Mouse (Mus musculus) cortical plate, adult 2 months (tissue): ENCODE data around the gene Samm50. TPM values are rescaled to one million over a fixed set of nuclear protein-coding genes. Genes with fewer than 3 reads are reported as not detected.

Experiments used
- H3K27ac ChIP-seq: fragments of 200-500 bp; 2 replicates; pipeline ENCODE4 v1.5.1; 2012; ENCODE audit warnings: low read length, control low read depth, inconsistent platforms; ENCODE audit not compliant: insufficient read depth
- H3K4me1 ChIP-seq: fragments of 200-500 bp; 2 replicates; pipeline ENCODE4 v1.6.1; 2011; ENCODE audit warnings: low read length; ENCODE audit not compliant: control insufficient read depth, insufficient read depth
- H3K4me3 ChIP-seq: fragments of 200-500 bp; 2 replicates; pipeline ENCODE4 v1.5.1; 2011; ENCODE audit warnings: mild to moderate bottlenecking, low read length, control low read depth; ENCODE audit not compliant: insufficient read depth
- CTCF ChIP-seq: fragments of 200-500 bp; IDR thresholded peaks from 2 replicates; pipeline ENCODE4 v1.5.1; 2011; ENCODE audit warnings: mild to moderate bottlenecking, control low read depth, low read length; ENCODE audit not compliant: insufficient read depth; ENCODE audit errors: extremely low read depth
- POLR2A ChIP-seq: fragments of 200-500 bp; IDR thresholded peaks from 2 replicates; pipeline ENCODE4 v1.6.1; 2011; ENCODE audit warnings: mild to moderate bottlenecking, low read length, control low read depth; ENCODE audit not compliant: insufficient read depth; ENCODE audit errors: extremely low read depth
- polyA plus RNA-seq: library from polyadenylated mRNA; depleted of rRNA; stranded (reverse); fragments of >200 nt; gene quantifications from 2 replicates; pipeline ENCODE4 v1.2.3, GENCODE M21; 2012; rRNA removed

Samm50 gene
- polyA plus RNA-seq, 1 experiment: 43.5 TPM

GRCm38 (mm10) chr15:84253757-84254156, 61.7 kb downstream of the Samm50 start:
- Histone ChIP-seq H3K27ac (no peak overlapping the region), H3K4me3 (no peak overlapping the region), H3K4me1 (no peaks in the 10 kb centered on the region)
- no peak for TF ChIP-seq POLR2A

GRCm38 (mm10) chr15:84254387-84254786, 62.3 kb downstream of the Samm50 start:
- H3K4me3 ChIP-seq: no peak overlapping the region

GRCm38 (mm10) chr15:84256254-84256850, 64.3 kb downstream of the Samm50 start:
- TF ChIP-seq CTCF (no peak), POLR2A (no peak)
- Histone ChIP-seq H3K4me1 (0 out of 2 replicates have a peak, but pooled peaks cover 2% of the 10 kb centered on the region), H3K4me3 (no peak overlapping the region), H3K27ac (no peak overlapping the region)

More at GRCm38 (mm10) chr15:84254387-84254786, 62.3 kb downstream of the Samm50 start:
- Histone ChIP-seq H3K4me1 (no peaks in the 10 kb centered on the region), H3K27ac (no peak overlapping the region)
- TF ChIP-seq CTCF (no peak), POLR2A (no peak)

- 0 out of 2 replicates have a peak, but pooled peaks cover 2% of the 10 kb centered on the region for H3K4me1 ChIP-seq
- no peak overlapping the region for H3K27ac ChIP-seq
- TF ChIP-seq POLR2A: no peak
- no peak for TF ChIP-seq CTCF
- no peak overlapping the region for H3K4me3 ChIP-seq
Measured at GRCm38 (mm10) chr15:84256864-84257263, 64.8 kb downstream of the Samm50 start.

DNA sequence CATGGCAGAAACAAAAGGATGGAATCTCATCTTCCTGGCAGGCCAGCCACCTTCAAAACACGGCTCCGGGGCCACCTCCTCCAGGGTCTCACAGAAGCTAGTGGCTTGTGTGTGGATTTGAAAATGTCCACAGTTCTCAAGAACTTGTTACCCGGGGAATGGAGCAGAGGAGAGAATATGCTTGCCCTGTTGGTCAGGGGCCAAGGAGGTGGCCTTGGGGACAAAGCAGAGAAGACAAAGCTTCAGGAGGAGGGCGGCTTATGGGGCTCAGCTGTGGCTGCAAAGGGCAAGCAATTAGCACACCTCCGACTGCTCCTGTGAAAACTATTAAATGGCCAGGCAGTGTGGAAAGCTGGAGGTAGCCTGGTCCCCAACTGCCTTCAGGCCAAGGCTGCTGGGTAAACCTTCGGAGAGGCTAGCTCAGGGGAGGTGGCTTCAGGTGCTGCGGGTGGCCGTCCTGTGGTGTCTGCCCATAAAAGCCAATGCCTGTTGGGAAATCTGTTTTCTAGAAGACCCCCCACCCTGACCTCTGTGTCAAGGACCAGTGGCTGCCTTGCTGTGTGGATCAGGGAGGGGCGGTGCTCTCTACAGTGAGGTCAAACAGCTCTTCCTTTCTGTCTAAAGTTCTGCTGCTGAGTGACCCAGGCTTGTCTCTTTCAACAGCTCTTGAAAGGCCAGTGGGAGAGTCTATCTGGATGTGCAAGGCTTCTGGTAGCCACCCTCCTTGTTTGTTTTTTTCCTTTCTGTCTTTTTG, 66.7 kb downstream of the Samm50 start:
- TF ChIP-seq POLR2A: no peak
- no peak for TF ChIP-seq CTCF
- Histone ChIP-seq H3K4me3 (no peak overlapping the region), H3K4me1 (0 out of 2 replicates have a peak, but pooled peaks cover 2% of the 10 kb centered on the region), H3K27ac (no peak overlapping the region)

- 0 out of 2 replicates have a peak, but pooled peaks cover 2% of the 10 kb centered on the region for H3K4me1 ChIP-seq
- TF ChIP-seq CTCF (peak; percentile 95), POLR2A (no peak)
- no peak overlapping the region for H3K27ac ChIP-seq
- H3K4me3 ChIP-seq: 0 out of 2 replicates have a peak overlapping the region, but pooled peaks have one; percentile 6
Measured at GRCm38 (mm10) chr15:84260123-84260822, 68.2 kb downstream of the Samm50 start.

GRCm38 (mm10) chr15:84262630-84263029, 70.6 kb downstream of the Samm50 start:
- 0 out of 2 replicates have a peak, but pooled peaks cover 2% of the 10 kb centered on the region for H3K4me1 ChIP-seq
- no peak overlapping the region for H3K27ac ChIP-seq
- no peak for TF ChIP-seq CTCF
- no peak for TF ChIP-seq POLR2A
- H3K4me3 ChIP-seq: no peak overlapping the region

GRCm38 (mm10) chr15:84263573-84263972, 71.5 kb downstream of the Samm50 start:
- H3K27ac ChIP-seq: no peak overlapping the region

GRCm38 (mm10) chr15:84265141-84265540, 73.1 kb downstream of the Samm50 start:
- H3K4me1 ChIP-seq: 0 out of 2 replicates have a peak, but pooled peaks cover 2% of the 10 kb centered on the region
- H3K27ac ChIP-seq: no peak overlapping the region
- TF ChIP-seq POLR2A: no peak
- TF ChIP-seq CTCF: no peak
- H3K4me3 ChIP-seq: no peak overlapping the region

More at GRCm38 (mm10) chr15:84263573-84263972, 71.5 kb downstream of the Samm50 start:
- Histone ChIP-seq H3K4me3 (no peak overlapping the region), H3K4me1 (0 out of 2 replicates have a peak, but pooled peaks cover 2% of the 10 kb centered on the region)
- TF ChIP-seq POLR2A: no peak
- TF ChIP-seq CTCF: no peak

DNA sequence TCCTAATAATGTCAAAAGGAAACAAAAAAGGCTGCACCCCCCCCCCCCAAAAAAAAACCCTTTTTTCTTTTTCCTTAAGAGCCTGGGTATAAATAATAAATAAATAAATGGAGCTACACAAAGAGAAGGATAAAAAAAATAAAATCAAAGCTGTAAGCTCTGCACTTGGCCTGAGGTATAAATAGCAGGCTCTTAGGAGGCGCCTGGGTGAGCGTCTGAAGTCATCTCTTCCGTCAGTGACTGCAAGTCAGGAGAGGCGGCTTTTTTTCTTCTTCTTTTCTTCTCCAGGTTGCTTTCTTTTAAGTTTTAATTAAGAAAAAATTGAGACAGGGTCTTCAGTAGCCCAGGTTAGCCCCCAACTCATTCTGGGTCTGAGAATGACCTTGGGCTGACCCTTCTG, 74.2 kb downstream of the Samm50 start:
- no peak overlapping the region for H3K27ac ChIP-seq
- H3K4me3 ChIP-seq: no peak overlapping the region
- H3K4me1 ChIP-seq: no peaks in the 10 kb centered on the region
- TF ChIP-seq POLR2A: no peak
- no peak for TF ChIP-seq CTCF

Other genes starting within 250 kb of the Samm50 start
- 10.9 and 11.0 TPM in 2 replicates for gene Efcab6, start 126.9 kb upstream of the Samm50 start, polyA plus RNA-seq
- gene Sult4a1, start 86.5 kb upstream of the Samm50 start, polyA plus RNA-seq: 440 and 441 TPM in 2 replicates
- gene Pnpla5, start 69.1 kb upstream of the Samm50 start, polyA plus RNA-seq: not detected in 2 replicates
- gene Pnpla3, start 24.4 kb upstream of the Samm50 start, polyA plus RNA-seq: 20.4 and 26.2 TPM in 2 replicates
- 12.1 and 13.8 TPM in 2 replicates for gene Parvb, start 39.8 kb downstream of the Samm50 start, polyA plus RNA-seq
- gene Parvg, start 131.8 kb downstream of the Samm50 start, polyA plus RNA-seq: 5.6 and 7.1 TPM in 2 replicates